Mouse (Mus musculus) fibroblast of lung, adult 2 months (primary cell): Measurements from ENCODE around the gene Chchd1.

ENCODE experiments used
- DNase-seq: peaks from one replicate; pipeline ENCODE4 v3.0.0-alpha.2; 2011; ENCODE audit warnings: low read depth

Chchd1 gene

DNA sequence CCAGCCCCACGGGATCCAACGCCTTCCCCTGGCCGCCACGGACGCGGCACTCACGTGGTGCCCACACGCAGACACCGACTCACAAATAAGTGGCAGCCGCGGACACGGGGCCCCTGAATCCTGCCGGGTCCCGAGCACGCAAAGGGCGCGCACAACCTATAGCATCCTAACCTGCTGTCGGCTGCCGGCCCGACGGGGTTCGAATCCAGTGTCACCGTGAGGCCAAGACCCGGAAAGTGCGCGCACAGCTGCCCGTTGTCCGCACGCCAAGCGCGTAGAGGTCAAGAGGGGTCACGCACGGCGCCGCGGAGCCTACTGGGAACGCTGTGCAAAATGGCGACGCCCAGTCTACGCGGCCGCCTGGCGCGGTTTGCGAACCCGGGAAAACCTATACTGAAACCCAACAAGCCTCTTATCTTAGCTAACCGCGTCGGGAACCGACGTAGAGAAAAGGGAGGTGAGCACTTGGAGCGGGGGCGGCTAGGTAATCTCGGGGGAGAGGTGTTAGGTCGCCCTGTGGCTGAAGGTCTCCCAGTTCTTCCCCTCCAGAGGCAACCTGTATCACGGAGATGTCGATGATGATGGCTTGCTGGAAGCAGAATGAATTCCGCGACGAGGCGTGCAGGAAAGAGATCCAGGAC lies at the start of gene Chchd1:
TSS of gene Chchd1 (plus strand) at position 266 of the 641 bp plus-strand sequence.
- peak; percentile 56 for DNase-seq

DNA sequence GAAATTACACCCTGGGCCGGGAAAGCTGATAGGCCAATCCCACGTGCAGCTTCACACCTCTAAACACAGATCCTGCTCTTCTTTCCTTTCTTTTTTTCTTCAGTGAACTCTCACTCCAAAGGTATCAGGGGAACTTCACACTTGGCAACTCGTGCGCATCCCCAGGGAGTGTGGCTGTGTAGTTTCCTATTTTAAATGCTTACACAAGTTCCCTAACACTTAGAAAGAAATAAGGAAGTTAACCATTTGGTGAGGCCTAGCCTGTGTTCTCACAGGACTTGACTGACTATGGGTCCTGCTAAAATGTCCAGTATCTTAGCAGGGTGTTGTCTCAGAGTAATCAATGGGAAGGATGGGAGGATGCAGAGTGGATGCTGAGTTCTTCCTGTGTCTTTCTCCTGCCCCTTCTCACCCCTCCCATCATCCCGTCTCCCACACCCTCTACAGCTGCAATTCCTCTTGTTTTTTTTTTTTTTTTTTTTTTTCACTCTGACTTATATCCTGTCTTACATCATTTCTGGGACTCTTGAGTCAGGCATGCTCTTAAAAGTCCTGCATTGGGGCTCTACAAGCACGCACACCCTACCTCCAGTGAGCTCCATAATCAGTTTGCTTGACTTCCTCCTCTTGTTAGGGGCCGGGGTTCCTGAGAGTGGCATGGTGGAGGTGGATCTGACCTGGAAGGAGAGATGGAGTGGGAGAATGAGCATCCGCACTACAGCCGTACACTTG lies 48.0 kb upstream of the Chchd1 start:
- DNase-seq = no peak

DNA sequence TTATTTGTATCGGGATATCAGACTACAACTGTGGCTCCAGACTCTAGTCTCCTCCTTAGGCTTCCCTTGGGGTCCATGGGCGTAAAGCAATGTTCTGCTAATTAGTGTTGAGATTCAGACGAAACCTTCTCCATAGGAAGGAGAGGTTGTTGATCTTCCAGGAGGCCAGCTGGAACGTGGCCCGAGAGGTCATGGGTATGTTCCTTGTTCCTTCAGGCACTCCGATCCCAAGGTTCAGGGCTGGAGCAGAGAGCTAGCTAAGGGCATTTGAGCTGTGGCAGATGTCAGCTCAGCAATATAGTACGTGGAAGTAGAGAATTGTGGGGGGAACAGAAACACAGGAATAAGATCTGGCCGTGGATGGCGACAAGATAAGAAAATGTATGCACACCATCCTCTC lies 47.1 kb upstream of the Chchd1 start:
- DNase-seq = no peak

DNA sequence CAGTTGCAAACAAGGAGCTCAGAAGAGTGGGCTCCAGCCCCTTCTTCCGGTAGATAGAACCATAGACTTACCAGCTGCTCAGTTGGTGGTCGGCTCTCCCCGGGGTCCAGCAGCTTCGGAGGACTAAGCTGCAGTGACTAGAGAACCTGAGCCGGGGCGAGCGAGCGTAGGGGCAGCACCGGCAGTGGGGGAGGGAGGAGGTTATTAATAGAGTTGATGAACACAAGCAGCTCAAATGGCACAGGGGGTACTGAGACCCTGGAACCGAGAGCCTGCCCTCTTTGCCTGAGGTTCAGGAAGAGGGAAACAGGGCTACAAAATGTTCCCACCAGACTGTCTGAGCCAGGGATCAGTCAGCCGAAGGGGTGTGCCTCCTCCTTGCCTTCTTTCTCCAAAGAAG lies 46.4 kb upstream of the Chchd1 start, which contains the start of gene Myoz1:
TSS of gene Myoz1 (minus strand) at position 180 of the 400 bp plus-strand sequence.
- no peak for DNase-seq

DNA sequence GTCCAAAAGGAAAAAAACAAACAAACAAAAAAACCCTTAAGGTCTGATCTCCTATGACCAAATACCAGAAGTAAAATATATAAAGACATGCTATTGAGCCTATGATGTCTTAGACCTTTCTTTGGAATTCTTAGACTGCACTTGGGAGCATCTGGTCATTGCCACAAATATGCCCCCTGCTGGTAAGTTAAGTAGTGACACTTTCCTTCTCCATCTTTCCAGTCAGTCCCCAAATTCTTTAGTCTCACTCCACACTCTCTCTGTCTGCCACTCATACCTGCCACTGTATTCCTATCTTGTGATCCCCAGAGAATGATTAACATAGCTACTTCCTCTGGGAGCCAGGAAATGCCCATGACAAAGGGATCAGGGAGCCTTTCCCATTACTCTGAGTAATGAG lies 44.5 kb upstream of the Chchd1 start:
- no peak for DNase-seq

DNA sequence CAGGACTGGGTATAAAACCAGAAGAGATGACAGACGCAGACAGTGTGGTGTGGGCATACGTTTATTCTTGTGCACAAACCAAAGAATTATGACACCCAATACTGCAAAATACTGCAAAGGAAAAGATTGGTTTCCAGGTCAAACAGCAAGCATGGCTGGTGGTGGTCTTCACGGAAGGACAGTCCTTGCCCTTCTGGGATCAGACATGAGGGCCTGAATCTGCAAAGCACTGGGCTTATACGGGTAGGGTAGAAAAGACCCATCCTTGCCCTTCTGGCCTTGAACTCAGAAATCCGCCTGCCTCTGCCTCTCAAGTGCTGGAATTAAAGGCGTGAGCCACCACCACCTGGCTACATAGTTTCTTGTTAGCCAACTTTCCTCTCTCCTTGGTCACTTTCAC lies 43.9 kb upstream of the Chchd1 start:
- no peak for DNase-seq

DNA sequence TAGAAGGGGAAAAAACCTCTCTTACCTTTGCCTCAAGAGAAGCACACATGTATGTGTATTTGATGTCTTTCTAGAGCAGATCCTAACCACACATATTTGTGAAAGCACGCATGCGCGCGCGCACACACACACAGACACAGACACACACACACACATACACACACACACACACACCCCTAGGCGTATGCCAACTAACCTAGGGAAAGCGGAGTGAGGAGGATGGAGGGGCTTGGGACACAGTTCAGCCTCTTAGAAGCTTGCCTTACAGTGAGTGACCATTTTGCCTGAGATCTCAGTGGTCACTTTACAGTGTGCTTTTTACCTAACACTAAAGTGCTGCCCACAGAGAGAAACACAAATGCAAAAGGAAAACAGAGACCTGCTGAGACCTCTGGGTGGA lies 43.1 kb upstream of the Chchd1 start:
- DNase-seq = no peak

DNA sequence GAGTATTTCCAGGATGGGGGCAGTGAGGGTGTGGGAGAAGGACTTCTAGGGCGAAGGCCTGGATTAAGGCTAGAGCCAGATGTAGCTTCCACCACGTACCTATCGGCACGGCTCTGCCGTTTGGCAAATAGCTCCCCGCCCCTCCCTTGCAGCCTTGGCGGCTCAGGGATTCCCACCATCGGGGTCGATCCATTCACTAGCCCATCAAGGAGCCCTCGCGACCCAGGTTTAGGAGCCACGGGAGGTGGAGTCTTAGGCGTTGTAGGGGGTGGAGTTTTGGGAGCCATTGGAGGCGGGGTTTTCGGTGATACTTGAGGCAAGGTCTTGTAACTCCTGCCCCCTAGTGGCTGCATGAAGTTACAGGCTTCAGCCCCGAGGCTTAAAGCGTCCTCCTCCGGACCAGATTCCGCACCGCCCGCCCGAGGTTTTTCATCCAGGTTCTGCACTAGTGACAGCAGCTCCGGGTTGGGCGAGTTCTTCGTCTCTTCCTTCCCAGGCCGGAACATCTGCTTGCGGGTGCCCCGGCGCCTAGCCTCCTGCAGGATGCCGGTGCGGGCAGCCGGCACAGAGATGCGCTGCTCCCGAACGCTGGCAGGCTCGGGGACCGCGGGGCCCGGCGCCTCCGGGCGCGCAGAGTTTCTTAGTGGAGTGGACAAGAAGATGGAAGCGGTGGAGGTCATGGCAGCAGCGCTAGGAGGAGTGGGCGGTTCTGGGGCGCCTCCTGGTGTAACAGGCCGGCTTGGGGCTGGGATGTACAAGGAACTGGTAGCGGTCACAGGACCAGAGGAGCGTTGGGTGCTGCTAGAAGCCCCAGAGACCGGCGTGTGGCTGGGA lies 41.8 kb upstream of the Chchd1 start:
- DNase-seq = peak; percentile 88

DNA sequence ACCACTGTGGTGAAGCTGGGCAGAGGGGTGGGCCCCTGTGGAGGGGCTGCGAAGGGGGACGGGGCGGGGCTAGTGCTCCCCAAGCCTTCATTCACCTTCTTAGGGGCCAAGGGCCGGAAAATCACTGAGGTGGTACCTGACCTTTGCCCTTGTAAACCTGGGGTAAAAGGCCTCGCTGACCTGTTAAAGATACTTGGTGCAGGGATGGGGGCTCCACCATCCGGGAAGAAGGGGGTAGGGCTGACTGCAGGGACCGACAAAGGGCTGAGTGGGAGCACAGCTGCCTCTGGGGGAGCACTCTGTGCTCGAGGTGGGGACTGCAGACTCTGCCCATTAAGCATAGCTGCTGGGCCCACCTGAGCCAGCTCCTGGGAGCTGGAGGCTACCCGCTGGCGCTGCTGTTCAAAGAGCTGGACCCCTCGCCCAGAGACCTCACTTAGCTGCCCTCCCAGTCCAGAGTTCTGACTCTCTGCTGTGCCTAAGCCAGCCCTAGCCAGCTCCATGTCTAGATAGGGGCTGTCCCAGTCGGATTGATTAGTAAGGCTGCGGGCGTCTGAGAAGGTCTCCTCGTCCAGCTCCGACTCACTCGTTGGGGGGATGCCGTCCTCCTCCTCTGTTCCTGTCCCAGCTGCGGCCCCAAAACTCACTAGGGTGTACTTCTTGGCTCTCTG lies 41.0 kb upstream of the Chchd1 start:
- DNase-seq = no peak

DNA sequence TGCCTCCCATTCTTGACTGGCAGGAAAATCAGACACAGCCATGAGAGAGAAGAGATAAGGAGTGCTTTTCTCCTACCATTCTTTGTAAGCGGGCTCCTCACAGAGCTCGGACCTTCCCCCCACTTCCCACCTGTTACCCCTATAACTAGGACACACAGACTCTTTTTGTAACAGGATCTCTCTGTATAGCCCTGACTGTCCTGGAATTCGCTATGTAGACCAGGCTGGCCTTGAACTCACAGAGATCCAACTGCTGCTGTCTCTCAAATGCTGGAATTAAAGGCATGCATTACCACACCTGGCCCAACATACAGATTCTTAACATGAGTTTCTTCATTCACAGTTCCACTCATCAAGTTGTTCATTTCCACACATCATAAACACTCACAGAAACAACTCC lies 40.1 kb upstream of the Chchd1 start:
- DNase-seq = no peak

DNA sequence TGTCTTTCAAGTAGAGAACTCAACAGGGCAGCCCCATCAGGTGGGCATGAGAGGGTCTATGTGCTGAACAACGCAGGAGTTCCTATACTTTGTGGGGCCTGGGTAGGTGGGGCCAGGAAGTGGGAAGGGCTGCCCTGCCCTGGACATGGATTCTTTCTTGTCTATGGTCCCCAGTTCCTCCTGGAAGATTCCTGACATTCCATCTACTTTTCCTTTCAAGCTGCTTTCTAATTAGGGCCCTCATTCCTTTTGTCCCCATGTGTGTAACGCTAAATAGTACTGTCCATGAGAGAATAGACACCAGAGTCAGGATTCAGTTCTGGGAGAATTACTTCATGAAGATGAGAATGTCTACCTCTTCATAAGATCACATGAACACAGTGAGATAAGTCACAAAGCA lies 39.2 kb upstream of the Chchd1 start:
- no peak for DNase-seq

DNA sequence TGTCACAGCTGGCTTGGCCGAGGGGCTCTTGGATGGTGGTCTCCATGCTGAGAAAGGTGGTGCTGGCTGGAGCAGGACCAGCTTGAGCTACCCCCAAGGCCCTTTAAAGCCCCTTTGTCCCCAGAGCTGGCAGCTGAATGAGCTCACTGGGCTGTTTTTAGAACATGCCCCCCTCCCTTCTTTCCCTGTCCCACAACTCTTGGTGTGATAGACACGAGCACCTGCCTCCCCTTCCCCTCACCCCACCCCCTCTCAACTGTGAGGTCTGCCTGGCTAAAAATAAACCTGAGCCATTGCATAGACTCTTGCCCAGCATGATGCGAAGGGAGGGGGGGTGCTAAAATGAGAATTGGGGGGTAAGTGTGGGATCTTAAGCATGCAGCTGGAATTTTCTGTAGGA lies 38.4 kb upstream of the Chchd1 start:
- DNase-seq = no peak

DNA sequence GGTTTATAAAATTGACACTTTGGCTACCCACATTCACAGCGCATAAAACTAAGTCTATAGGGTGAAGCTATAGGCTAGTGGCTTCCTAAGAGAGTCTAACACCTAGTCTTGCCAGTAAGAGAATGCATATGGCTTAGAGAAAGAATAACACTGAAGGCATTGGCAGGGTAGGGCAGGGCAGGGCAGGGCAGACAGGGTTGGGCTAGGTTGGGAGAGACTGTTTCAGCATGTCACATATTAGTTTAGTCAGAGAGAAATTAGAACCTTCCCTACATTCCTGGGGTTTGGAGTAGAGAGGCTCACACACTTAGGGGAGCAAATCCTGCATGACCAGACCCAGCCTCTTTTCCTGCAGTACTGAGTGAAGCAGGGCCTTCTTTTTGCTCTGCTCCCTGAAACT lies 35.3 kb upstream of the Chchd1 start:
- DNase-seq = no peak

DNA sequence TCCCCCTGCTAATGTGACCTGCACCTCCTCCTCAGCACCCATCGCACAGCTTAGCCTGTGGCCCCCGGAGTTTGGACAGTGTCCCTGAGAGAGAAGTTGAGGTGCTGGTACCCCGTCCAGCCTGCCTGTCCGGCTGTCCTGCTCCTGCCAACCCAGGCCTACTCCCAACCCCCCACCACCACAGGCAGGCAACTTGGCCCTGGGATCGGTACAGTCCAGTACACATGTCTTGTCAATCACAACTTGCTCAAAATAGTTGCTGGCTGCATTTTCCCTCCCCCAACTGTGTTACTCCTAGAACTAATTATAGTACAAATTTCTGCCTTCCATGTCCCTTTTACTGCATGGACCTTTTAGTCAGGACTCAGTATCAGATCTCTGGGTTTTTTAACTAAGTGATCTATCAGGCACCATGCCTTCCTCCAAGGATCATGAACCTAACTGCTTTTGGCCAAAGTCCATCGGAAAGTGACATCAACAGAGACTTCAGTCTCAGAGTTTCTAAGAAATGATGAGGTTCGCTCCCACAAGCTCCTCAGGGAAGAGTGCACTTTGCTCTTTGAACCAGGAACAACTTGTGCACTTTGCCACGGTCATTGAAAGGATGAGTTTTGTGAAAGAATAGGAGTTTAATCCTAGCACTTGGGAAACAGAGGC lies 34.5 kb upstream of the Chchd1 start, which contains the start of gene Synpo2l:
TSS of gene Synpo2l (minus strand) at position 201 of the 657 bp plus-strand sequence.
- DNase-seq = no peak

DNA sequence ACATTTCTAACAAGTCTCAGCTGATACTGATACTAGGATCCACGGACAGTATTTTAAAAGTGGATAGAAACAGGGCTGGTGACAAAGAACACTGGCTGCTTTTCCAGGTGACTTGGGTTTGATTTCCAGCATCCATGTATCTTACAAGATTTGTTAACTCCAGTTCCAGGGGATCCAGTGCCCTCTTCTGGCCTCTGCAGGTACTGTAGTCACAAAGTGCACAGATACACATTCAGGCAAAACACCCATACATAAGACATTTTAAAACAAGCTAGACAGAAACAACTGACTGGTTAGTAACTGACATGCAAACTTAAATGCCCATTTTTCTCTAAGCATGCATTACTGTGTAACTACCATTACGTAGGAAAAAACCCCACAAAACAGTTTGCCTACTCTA lies 29.8 kb upstream of the Chchd1 start:
- no peak for DNase-seq

DNA sequence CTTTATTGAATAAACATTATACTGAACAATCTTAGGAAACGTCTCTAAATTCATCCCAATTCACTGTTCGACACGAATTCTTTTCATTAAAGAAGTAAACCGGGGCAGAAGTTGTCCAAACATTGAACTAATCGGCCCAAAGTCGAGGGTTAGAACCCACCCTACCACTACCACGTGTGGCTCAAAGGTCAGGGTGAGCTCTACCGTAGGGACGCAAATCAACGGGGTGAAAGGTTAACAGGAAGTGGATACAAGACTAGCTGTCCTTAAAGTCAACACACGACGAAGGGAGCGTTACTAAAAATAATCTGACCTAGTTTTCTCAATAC lies 29.1 kb upstream of the Chchd1 start:
- DNase-seq = no peak

DNA sequence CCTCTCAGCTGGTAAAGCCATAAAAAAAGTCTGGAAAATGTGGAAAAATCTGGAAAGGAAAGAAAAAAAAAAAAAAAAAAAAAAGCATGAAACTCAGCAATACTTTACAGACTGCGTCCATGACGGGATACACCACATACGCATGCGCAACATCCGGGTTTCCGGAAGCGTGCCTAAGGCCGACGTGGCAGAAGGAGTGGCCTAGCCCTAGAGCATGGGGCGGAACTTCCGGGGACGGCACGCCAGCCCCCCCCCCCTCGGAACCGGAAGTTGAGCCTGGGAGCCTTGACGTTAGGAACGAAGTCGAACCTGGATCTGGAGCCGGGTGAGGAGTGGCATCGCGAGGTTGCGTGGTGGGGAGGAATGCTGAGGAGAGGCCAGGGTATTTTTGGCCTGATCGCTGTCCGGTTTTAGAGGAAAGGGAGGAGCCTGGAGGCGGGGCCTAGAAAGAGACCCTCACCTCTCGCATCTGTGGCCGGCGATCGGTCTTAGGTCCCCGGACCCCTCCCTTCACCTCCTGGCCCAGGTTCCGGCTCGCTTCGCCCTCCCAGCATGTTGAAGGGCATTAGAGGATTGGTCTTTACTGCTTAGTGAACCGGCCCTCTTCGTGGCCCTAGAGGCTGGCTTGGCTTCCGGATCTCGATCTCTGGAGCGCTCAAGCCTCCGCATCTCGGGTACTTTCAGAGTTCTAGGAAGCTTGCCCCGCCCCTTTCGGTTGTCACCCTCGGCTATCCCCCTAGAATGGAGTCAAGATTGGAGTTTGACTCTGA lies 28.6 kb upstream of the Chchd1 start, which contains the start of gene Sec24c:
TSS of gene Sec24c (plus strand) at position 245 of the 770 bp plus-strand sequence.
- peak; percentile 97 for DNase-seq

DNA sequence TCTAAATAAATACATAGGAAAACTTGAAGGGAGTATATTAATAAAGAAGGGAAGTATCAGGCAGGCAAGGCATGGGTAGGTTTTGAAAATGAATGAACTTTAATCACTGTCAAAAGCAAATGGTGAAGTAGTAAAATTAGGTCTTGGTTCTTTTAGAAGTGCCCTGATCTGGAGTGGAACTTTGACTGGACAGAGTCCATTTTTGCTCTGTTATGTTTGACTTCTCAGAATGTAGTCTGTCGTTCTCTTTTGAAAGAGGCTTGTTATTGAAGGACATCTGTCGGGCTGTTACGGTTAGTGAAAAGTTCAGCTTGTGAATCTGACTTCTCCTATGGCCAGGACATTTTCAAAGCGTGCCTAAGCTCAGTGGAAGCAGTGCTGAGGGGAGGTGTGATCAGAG lies 24.9 kb upstream of the Chchd1 start:
- no peak for DNase-seq

DNA sequence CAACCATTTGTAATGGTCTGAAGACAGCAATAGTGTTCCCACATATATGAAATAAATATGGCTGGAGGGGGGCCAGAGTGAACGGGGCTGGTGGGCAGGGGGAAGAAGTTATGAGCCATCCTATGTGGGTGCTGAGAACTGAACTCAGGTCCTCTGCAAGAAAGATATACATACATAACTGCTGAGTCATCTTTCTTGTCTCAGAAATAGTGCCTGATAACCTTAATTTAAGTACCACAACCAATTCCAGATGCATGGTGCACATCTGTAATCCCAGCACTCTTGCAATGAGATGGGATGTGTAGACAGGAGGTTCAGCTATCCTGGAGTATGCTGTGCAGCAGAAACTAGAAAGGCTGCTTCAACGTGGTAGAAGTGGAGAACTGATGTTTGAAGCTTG lies 21.1 kb upstream of the Chchd1 start:
- DNase-seq = no peak

DNA sequence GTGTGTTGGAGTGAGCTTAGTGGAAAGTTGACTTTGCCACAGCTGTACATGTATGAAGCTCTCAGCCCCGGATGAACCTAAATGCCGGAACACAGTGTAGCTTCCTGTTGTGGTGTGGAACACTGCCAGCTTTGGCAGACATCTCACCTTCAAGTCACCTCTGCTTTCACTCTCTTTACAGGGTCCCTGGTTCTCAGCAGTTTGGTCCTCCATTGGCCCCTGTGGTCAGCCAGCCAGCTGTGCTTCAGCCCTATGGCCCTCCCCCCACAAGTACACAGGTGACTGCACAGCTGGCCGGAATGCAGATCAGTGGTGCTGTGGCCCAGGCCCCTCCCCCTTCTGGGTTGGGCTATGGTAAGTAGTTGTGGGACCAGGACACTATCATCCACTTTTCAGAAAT lies 20.3 kb upstream of the Chchd1 start:
- no peak for DNase-seq

DNA sequence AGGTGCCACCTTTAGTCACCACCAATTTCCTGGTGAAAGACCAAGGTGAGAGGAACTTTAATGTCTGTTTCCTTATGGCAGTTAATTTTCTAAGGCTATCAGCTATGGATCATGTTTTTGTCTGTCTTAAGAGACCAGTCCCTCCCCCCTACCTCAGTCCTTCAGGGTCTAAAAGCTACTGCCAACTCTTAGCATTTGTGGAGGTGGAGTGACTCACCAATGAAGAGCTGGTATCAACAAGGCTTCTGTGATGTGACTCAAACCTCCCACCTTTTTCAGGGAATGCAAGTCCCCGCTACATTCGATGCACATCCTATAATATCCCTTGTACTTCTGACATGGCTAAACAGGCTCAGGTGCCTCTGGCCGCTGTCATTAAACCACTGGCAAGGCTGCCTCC lies 16.2 kb upstream of the Chchd1 start:
- DNase-seq = no peak
